Mouse (Mus musculus) ovary, postnatal 14 days (tissue): ENCODE data around the gene Tnfaip8l1.

Experiments
- DNase-seq: peaks from one replicate; pipeline ENCODE4 v3.0.0; 2022; ENCODE audit warnings: low spot score

The Tnfaip8l1 gene

GRCm38 (mm10) chr17:56182975-56183657, 20.8 kb downstream of the Tnfaip8l1 start:
- no peak for DNase-seq

GRCm38 (mm10) chr17:56183658-56184103, 21.4 kb downstream of the Tnfaip8l1 start, which contains the start of gene Mydgf:
Gene Mydgf (minus strand): TSS chr17:56183920.
- peak; percentile 94 for DNase-seq

DNA sequence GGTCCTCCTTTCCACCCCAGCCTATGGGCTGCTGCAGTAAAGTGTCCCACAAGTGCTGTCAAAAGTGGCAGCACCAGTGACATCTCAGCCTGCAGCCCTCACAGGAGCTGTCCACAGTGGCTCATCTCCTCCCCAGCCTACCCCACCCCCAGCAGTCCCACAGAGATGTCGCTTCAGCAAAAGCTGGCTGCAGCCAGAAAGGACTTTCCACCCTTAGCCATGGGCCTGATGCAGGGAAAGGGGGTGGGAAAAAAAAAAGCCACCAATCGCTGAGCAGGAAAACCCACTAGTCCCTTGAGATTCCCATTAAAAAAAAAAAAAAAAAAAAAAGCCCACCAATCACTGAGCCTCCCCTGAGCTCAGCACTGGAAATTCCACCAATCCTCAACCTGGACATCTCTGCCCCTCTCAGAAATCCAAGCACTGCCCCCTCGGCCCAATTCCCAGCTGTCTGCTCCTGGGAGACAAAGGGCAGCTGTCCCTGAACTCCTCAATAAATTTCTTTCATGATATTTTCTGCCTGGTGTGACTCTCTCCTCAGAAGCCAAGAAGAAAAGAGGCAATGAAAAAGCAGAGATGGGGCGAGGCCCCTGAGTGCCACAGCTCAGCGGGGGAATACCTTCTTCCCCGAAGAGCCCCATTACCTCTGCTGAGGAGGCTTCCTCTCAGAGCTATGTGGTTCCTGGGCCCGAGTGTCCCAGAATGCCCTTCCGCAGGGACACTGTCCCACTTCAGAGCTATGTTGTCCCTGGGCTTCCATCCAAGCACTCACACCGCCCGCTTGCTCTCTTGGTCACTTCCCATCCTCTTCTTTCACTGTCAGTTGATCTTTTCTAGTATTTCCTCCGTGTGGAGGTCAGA, 23.2 kb downstream of the Tnfaip8l1 start:
- DNase-seq = peak; percentile 37

DNA sequence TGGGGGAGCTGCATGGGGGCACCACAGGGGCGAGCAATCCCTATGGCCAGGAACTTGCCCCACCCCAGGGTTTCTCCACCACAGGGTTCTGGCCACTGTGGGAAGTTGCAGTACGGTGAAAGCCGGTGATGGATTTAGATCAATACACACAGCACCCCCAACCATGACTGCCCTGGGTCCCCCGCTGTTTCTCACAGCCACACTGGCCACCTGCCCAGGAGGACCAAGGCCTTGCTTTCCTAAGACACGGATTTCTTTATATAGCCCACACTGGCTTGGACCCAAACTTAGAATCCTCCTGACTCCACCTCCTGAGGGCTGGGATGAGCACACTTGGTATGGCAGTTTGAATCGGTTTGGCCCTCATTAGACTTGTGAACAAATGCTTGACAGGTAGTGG, 29.0 kb downstream of the Tnfaip8l1 start:
- DNase-seq = no peak

DNA sequence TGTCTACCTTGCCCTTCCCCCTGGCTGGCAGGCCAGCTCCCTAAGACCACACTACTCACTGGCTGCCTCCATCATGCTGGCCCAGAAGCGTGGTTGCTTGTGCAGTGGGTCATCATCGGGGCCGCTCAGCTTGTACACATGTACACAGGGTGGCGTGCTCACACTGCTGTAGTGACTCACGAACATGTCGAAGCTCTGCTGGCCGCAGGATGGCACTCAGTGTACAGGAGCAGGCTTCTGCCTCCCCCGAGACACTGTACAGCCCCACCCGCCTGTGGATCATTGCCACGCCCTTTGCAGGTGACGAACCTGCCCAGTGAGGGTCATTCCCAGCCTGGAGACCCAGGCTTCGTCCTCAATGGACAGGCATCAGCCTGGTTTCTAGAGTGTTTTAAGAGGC, 32.1 kb downstream of the Tnfaip8l1 start:
- no peak for DNase-seq

- no peak for DNase-seq
These were observed 32.5 kb downstream of the Tnfaip8l1 start for GRCm38 (mm10) chr17:56194765-56195164.

- no peak for DNase-seq
These were observed 34.6 kb downstream of the Tnfaip8l1 start for GRCm38 (mm10) chr17:56196860-56197259.

- no peak for DNase-seq
These were observed 38.3 kb downstream of the Tnfaip8l1 start for GRCm38 (mm10) chr17:56200586-56200985.

GRCm38 (mm10) chr17:56201642-56202041, 39.4 kb downstream of the Tnfaip8l1 start:
- DNase-seq = no peak

- no peak for DNase-seq
These were observed 40.2 kb downstream of the Tnfaip8l1 start for GRCm38 (mm10) chr17:56202476-56202875.

DNA sequence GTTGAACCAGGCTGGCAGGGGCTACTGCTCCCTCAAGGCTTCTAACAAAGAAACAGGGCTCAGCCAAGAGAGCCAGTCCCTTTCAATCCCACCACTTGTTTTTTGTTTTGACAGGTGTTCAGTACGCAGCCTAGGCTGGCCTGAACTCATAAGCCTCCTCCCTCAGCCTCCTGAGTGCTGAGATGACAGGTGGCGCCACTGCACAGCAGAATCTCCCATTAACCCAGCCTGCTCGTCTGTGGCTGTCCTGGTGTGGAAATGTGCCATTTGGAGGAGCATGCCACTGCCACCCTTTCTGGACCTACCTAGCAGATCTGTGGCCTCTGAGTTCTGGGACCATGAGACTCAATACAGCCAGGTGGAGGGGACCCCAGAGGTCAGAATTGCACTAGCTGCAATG, 41.5 kb downstream of the Tnfaip8l1 start:
- DNase-seq = no peak

- no peak for DNase-seq
These were observed 44.1 kb downstream of the Tnfaip8l1 start for GRCm38 (mm10) chr17:56206276-56206884.

DNA sequence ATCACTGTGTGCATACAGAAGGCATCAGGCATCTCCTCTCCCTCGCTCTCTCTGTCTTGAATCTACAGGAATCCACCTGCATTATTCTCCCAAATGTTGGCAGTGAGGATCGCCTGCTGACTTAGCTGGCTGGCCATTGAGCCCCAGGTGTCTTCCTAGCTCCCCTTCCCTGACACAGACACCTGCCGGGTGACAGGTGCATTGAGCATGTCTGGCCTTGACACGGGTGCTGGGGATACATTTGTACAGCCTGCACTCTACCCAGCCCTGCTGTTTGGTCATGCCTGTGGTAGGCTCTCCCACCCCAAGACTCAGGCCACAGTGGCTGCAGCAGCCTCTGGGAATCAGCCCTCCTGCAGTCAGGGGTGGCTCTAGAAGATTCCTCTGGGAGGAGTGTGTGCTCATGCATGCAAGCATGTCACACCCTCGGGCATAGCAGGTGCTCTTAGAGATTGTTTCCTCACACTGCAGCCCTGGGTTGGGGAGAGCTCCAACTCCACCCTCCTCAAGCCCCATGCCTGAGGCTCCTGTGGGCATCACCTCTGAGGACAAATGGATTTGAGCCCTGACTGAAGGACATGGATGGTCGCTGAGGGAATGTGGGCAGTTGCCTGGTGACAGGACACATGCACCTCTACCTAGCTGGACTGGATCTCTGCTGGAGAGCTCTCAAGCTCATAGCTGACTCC, 44.9 kb downstream of the Tnfaip8l1 start:
- DNase-seq = no peak

DNA sequence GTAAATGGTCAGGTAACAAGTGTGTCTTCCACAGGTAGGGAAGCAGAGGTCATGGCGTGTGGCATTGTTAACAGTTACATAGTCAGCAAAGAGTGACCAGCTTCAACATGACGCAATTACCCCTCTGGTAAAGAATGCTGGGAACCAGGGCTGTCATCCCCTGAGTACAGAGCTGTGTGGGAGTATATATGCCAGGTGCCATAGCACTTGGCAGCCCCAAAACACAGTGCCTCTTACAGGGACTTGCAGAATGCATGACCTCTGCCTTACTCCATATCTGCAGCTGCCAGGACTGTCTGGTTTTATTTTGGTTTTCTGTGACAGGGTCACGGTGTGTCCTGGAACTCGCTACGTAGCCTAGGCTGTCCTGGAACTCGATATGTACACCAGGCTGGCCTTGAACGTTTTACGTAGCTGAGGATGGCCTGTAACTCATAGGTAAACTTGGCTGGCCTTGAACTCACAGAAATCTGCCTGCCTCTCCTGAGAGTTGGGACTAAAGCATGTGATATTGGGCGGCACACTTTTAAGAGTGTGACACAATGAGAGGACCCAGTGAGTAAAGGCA, 45.8 kb downstream of the Tnfaip8l1 start:
- no peak for DNase-seq

- DNase-seq = no peak
These were observed 46.5 kb downstream of the Tnfaip8l1 start for GRCm38 (mm10) chr17:56208821-56209220.

- DNase-seq = no peak
These were observed 48.8 kb downstream of the Tnfaip8l1 start for GRCm38 (mm10) chr17:56211090-56211489.

DNA sequence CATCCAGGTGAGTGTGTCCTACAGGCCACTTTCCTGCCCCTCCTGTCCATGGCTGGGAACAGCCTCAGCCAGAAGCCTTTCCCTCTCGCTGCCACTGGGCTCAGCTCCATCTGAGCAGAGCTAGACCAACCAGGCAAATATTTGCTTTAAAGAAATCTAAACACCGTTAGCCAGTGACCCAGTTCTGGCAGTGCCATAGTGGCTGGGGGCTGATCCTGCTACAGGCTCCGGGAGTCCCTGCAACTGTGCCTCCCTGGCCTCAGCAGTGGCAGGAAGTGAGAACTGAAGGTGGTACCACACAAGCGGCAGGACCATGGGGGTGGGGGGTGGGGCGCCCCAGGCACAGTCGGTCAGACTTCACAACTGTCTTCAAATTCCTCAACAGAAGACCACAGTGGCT, 50.4 kb downstream of the Tnfaip8l1 start:
- DNase-seq = no peak

DNA sequence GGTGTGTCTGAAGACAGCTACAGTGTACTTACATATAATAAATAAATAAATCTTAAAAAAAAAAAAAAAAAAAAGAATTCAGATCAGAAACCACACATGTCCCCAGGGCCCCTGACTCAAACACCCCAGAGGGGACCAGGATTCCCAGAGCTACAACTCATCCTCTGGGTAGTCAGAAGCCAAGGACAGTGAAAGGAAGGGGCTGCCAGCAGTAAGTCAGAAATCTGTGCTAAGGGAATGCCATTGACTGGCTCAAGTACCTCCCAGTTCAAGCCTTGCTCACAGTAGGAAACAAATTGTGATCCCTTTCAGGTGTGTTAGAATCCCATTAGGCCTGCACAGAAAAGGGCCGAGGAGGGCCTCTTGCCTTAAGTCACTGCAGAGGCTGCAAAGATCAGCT, 52.0 kb downstream of the Tnfaip8l1 start:
- no peak for DNase-seq

DNA sequence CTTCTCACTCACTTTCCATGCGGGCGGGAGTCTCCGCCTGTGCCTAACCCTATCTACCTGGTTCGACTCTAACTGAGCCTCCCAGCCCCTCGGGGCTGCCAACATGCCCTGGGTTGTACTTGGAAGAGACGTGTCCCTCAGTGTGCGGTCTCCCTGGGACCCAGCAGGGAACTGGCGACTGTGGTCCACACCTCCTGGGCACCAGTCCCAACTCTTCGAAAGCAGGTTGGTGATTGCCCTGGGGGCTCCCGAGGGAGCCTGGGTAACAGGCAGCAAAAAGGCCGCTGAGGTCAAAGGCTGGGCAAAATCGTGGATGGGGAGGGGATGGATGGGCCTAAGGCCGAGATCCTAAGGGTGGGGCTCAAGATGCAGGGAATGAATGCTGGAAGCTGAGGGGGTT, 55.4 kb downstream of the Tnfaip8l1 start:
- no peak for DNase-seq

- peak; percentile 76 for DNase-seq
These were observed 56.3 kb downstream of the Tnfaip8l1 start, which contains the start of gene Dpp9 for GRCm38 (mm10) chr17:56218377-56219191. Gene Dpp9 (minus strand): TSS chr17:56218905.

GRCm38 (mm10) chr17:56219251-56219650, 57.0 kb downstream of the Tnfaip8l1 start:
- DNase-seq = no peak
